Mouse (Mus musculus) urinary bladder, adult 18-20 months (tissue): ENCODE results near the gene Ptgir.

Experiments used
- DNase-seq, 2 experiments: peaks; one replicate each; pipeline ENCODE4 v3.0.0; 2022; ENCODE audit warnings: low spot score in 2 of 2, mixed read lengths in 2 of 2

Ptgir gene

DNA sequence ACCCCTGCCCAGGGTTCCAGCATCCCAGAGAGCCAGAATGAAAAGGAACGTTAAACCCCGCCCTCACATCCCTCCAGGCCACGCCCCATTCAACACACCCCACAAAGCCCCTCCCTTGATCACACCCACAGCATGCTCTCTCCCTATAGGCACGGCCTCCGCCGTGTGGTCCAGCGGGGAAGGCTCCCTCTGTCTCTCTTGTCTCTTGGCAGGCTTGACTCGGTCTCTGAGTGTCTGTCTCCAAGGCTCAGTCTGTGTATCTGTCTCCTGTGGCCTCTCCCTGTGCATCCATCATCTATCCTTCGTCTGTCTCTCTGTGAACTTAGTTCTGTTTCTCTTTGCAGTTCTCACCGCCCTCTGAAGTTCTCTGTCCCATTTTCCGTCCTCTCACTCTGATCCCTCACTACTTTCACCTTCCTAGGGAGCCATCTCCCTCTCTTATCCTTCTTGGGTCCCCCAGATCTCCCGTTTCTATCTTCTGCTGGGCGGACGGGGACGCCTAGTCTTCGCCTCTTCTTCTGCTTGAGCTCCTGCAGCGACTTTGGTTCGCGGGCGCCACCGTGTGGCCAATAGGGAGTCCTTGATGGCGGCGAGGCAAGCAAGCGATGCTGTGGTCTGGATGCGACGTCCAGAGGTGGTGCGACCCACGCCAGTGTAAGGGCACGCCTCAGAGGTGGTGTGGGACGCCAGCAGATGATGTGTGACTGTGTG, 14.5 kb upstream of the Ptgir start, which contains the start of gene Gng8:
TSS of gene Gng8 (plus strand) at position 146 of the 711 bp plus-strand sequence.
- DNase-seq, result peak; percentile 73 to 81

DNA sequence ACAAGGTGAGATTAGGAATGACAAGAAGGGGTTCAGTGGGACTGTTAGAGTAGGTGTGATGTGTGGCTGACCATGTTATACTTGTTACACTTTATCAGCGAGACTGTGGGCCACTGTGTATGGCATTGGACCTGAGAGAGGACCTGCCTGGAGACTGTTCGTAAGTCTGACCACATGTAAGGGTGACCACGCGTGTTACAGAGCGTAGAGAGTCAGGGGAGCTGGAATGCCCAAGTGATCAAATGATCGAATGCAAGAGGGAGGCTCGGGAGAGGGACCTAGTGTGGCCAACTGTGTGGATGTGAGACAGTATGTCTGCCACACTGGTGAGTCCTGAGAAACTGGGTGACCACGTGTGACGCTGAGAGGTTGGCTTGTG, 13.9 kb upstream of the Ptgir start:
- DNase-seq, result no peak

DNA sequence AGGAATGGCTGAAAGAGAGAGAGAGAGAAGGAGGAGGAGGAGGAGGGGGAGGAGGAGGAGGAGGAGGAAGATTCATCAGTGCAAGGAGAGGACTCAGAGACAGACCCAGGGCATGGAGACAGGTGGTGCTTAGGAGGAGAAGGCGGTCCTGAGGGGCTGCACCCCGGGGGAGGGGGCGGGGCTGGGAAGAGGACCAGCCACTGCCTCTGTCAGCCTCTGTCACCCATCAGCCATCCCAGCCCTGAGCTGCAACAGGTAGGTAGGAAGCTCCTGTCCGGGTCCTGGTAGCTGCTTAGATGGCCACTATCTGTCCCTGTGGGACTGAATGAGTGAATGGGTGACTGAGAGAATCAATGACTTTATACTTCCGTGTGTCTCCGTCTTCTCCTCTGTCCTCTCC, 12.7 kb upstream of the Ptgir start:
- DNase-seq, result no peak

DNA sequence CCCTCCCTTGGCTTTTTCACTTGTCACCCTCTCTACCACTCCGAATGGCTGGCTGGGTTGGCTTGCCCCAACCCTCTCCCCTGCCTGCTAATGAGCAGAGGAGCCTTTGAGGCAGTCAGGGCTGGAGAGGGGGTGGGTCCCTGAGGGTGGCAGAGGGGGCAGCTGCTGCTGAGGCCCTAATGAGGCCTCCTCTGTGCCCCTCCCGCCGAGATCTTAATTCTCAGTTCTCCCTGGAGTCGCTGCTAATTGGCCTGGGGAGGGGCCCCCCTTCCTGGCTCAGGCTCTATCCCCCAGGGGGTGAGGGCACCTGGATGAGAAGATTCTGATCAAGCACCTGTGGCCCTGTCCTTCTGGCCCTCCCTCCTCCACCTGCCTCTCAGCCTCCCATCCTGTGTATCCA, 12.0 kb upstream of the Ptgir start:
- DNase-seq, result no peak

DNA sequence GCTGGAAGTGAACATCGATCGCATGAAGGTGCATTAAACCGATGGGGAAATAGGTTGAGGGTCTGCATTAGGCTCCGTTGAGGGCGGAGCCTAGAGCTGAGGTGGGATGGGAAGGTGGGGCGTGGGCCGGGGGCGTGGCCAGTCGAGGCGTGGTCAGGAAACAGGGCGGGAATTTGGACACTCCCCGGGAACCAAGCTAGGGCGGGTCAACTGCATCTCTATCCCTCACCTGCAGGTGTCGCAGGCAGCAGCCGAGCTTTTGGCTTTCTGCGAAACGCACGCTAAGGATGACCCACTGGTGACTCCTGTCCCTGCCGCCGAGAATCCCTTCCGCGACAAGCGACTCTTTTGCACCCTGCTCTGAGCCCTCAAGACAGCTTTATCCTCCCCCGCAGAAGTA, 11.3 kb upstream of the Ptgir start:
- peak; percentile 56 to 76 for DNase-seq

DNA sequence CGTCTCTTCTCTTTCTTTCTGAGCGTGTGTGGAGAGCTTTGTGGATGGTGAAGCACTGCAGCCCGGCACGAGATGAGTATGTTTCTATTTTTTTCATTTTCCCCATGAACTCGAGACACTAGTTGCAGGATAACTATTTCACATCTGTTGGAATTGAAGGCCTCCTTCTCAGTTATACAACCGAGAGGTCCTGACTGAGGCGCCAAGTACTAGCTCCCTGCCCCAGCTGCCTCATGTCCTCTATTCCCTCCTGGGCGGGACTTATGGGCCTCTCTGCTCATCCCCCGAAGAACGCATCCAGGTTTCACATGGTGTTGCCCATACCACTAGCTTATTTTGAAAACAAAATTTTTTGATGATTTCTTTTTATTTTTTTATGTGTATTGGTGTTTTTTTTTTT, 10.8 kb upstream of the Ptgir start:
- DNase-seq, result no peak

DNA sequence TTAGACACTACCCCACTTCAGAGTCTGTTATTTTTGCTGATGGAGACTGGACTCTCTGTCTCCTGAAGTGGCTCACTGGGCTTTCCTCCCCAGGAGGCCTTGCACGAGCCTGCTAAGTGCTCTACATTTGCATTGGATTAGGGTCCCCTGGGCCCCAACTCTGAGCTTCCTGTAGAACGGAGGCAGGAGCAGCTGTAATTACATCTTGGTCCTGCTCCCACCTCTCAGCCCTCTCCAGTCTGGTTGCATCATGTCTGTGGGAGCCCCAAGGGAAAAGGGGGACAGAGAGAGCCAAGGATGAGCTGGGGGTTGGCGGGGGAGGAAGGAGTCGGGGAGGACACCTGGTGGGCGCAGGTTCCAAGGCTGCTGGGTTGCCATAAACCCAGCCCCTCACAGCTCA, 5.8 kb upstream of the Ptgir start:
- no peak for DNase-seq

DNA sequence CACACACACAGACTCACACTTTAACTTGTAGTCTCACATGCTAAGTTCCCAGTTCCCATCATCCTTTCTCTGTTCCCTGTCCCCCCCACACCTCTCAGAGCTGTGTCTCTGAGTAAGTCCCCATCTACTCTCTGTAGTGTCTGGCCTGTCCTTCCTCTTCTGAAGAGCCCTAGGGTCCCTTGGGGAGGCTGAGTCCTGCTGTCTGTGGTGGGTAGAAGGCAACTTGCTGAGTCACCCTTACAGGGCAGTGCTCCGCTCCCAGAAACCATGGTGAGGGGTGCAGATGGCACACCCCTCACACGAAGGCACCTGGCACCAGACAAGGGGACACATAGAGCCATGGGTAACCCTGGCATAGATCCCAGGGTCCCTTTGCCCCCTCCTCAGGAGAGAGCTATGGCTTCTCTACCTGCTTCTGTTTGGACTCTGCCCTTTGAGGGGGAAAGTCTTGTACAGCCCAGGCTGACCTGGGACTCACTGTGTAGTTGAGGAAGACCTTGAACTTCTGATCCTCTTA, 2.8 kb upstream of the Ptgir start:
- DNase-seq, result no peak

DNA sequence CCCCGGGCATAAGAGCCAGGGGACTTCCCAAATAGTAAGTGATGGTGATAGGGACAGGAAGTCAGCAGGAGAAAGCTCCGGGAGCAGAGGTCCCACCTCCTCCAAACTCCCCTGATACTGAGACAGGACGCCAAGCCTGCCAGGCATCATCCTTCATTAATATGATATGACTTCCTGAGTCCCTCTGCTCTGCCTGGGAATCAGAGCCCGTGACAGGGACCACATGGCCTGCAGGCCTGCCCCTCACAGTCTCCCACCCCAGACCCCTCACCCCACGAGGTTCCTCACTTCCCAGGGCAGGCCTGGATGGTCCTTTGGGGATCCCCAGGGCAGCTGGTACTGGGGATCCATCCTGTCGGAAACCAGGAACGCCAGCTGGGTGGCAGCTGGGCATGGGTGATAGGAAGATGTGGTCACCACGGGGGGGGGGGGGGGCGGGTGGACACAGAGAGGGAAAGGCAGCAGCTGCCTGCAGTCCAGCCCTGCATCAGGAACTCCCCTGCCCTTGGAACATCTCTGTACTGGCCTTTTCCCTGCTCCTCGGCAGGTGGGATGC, 2.1 kb upstream of the Ptgir start:
- no peak for DNase-seq

DNA sequence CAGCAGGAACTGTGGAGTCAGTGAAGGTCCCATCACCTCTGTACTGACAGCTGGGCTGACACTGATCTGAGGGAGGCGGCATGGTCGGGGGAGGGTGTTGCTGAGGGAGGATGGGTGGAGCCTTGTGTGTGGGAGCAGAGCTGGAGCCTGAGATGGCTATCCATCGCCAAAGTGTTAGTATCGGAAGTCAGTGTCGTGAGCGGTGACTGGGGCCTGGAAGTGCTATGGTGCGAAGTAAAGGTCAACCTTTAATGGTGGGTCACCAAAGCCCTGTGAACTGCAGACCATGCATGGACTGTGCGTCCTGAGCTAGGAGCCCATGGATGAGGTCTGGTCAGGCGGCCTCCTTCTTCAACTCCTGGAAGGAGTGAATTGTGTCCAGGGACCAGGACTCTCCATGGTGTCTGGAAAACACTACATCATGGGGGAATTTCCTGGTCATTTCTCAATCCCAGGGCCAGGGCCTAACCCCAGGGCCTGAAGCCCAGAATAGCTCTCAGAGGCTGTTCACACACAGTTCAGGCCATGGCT, 734 bp upstream of the Ptgir start:
- DNase-seq, result no peak

DNA sequence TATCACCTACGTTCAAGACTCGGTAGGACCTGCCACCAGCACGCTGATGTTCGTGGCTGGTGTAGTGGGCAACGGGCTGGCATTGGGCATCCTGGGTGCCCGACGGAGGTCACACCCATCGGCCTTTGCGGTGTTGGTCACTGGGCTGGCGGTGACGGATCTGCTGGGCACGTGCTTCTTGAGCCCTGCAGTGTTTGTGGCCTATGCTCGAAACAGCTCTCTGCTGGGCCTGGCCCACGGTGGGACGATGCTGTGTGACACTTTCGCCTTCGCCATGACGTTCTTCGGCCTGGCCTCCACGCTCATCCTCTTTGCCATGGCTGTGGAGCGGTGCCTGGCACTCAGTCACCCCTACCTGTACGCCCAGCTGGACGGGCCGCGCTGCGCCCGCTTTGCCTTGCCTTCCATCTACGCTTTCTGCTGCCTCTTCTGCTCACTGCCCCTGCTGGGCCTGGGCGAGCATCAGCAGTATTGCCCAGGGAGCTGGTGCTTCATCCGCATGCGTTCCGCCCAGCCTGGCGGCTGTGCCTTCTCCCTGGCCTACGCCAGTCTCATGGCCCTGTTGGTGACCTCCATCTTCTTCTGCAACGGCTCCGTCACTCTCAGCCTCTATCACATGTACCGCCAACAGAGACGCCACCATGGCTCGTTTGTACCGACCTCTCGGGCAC, 734 bp downstream of the Ptgir start:
- no peak for DNase-seq

DNA sequence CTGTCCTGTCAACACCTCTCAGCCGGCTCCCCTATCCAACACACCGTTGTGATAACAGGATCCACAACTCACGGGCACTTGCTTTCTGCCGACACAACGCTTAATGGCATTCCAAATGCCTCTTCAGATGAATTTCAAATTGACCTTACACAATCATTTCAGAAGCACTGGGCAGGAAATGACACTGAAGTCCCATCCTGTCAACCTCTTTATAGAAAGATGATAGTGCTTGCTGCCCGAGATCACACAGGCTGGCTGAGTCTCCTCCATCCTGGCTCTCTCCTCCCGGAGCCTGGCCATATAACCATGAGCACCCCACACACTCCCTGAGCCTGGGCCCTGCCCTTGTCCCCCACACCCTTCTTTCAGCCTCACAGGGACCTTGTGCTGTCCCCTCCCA, 1.6 kb downstream of the Ptgir start:
- no peak for DNase-seq

DNA sequence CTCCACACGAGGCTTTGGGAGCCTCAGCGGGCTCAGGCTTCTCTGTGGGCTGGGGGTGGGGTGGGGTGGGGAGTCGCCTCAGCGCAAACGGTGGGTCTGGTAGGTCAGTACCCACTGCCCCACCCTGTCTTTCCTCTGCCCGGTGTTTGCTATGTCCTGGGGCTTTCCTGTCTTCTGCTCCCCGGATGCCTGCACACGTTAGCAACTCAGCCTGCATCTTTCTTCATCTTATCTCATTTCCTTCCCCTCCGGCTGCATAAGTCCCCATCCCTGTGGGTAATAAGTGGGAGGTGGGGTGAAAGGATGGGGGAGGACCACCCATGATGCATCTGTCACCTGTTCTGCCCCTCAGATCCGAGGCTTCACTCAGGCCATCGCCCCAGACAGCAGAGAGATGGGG, 2.1 kb downstream of the Ptgir start:
- no peak for DNase-seq

DNA sequence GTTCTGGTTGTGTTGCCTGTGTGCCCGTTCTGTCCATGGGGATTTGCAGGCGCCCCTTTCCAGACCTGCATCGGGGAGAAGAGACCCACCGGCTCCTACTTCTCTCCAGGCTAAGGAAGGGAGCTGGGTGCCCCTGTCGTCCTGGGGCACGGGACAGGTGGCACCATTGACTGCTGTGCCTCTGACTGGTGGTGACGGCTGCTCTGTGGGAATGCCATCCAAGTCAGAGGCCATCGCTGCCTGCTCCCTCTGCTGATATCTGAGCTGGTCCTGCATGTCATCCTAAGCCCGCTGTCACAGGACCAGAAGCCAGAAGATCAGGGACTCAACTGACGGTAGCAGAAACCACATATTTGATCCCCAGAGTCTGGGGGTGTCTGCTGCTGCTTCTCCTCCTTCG, 2.6 kb downstream of the Ptgir start:
- DNase-seq, result no peak

DNA sequence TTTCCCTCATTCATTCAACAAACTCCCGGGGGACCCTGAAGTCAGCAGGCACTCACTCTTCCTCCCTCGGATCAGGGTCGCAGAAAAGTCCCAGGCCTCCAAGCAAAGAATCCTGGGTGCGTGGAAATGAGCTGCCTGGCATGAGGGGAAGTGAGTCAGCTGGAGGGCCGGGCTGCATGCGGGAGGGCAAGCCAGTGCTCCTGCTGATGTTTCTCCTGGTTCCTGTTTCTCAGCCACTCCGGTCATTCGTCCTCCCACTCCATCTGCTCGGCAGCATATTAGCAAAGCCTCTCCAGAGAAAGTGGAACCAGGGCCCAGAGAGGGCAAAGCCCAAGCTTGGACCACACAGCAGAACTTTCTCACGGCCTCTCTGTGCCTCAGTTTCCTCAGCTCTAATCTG, 3.6 kb downstream of the Ptgir start:
- no peak for DNase-seq

DNA sequence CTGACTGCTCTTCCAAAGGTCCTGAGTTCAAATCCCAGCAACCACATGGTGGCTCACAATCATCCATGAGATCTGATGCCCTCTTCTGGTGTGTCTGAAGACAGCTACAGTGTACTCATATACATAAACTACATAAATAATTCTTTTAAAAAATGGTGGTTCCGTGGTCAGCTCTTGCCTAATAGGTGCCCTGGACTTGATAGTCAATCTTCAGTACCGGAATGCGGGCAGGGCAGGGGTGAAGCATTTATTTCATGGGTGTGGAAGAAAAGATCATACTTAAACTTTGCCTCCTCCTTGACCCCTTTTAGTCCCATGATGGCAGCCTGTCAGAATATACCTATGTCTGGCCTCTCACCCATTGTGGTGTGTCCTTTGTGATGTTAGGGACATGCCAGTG, 5.6 kb downstream of the Ptgir start:
- DNase-seq, result no peak

DNA sequence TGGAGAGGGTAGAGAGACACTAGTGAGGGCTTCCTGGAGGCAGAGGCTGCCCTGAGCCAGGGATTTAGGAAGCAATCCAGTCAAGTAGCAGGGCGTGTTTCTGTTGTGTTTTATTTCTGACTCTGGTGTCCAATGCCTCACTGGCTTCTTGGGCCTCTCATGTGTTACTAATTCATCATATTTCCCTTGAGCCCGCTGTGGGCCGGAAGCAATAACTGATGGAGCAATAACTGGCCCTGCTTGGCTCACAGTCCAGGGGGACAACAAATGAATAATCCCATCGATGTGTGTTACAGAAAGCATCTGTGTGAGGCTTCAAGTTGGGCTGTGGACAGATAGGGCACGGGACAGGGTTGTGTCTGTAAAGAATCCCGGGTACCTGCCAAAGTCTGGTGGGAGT, 6.1 kb downstream of the Ptgir start:
- no peak for DNase-seq

DNA sequence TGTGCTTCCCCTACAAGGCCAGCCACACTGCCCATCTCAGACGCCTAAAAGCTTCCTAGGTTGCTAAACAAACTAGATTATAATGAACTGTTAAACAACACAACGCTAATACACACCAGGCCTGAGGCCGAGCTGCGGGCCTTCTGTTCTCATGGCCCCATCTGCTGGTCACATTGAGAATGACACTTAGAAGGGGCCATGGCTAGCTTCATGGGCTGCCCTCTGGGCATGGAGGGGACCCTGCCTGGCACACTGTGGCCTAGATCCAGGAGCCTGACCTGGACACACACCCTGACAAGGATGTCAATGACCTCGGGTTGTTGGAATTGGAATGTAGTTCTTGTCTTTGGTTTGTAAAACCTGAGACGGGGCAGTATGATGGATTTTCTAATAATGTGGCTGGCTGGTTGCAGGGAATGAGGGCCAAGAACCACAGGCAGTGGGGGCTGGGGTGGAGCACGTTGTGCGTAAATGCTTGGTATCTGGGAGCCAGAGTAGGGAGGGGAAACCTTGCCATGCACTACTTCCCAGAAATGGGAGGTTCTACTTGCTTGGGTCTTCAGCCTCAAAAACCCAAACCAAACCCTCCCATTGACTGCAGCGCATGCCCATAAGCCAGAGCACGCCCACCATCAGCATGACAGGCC, 7.6 kb downstream of the Ptgir start:
- DNase-seq, result peak in 1 of 2 experiments; percentile 54

DNA sequence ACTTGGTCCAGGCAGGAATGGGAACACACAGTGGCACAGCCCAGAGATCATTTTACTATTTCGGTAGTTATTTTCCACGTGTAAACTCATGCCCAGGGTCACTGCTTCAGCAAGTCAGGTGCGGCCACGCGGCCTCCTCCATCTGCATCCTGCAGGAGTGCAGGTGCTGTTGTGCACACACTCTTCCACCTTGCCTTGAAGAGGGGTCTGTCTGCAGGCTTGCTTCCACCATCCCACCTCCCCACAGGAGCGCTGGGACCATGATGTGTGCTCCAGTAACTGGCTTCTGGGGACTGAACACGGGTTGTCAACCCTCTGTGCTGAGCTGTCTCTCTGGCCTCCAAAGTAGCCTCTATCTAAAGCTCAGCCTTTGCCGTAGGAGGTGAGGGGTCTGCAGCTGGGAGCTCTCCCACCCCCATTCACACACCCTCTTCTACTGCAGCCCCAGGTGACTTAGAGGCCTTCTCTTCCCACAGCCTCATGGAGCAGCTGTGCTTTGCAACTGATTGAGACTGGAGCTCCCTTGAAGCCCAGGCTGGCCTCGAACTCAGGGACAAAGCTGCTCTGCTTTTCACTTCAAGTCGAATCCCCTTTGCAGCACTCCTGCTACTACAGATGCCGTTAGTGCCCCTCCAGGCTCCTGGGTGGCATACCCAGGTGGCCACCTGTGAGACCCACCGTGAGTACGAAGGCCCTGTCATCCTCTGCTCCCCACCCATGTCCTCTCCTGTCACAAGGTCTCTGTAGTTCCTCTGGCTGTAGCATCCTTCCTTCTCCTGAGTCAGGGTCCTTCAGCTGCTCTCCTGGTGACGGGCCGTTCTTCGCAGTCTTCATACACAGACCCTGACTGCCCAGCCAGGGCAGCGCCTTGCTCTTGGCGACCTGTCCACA, 8.4 kb downstream of the Ptgir start:
- DNase-seq, result no peak

DNA sequence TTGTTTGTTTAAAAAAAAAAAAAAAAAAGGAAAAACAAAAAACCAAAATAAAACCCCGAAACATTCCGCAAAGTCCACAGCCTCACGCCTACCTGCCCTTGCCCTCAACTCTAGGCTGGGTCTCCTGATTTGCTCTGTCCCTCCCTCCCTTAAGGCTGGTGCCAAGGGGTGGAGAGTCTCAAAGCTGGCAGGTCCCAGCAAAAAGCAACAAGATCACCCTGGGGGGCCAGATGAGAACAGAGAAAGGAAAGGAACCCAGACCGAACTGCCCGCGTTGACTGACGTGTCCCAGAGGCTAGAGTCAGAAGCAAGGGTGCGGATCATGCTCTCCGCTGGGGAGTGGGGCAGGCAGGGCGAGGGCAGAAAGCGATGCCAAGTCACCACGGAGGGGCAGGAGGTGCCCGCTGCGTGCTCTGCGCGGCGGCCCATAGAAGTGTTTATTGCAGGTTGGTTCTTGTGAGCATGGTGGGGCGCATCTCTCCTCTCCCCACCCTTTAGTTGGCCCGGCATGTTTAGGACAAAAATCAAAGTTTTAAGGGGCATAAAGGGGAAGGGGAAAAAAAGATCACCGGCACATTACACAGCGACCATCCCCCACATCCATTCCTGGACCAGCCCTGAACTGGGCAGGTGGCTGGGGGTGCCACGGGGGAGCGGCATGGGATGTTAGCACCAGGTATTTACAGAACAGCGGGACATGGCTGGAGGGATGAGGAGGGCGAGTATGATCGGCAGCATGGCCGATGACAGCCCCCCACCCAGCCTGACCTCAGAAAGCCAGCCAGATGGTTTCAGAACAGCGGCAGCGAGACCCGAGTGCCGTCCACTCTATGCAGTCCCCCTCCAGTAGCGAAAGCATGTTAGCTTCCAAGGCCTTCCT, 9.4 kb downstream of the Ptgir start:
- no peak for DNase-seq
